Mouse (Mus musculus): ENCODE measurements at regions not wholly inside any gene's neighbourhood (a gene's known extent, or its start where the extent isn't known, plus 50 kb on each side); places are given as distances from the start of the nearest gene placed in this dataset.

GRCm38 (mm10) chr3:149287080-149287479, 296.7 kb upstream of the Adgrl2 start:
- TF ChIP-seq CTCF (IDR thresholded peaks at IDR 0.05; ENCODE audit: low read depth, low read length) (no peak), POLR2A (IDR thresholded peaks at IDR 0.05; ENCODE audit: extremely low read depth, insufficient read depth, low read length) (no peak)
